Mouse (Mus musculus) intestine, embryonic 14.5 days (tissue): ENCODE data around the gene Psg19. TPM values are rescaled to one million over a fixed set of nuclear protein-coding genes. Genes with fewer than 3 reads are reported as not detected.
"Not testable (repeated sequence)": the region's sequence is repeated elsewhere in the genome, so short reads cannot be mapped to it uniquely, and the experiment has no call there.

ENCODE experiments used
- ATAC-seq: fragments of 200-750 bp; cut with Nextera tagmentation; replicated peaks from 2 replicates; pipeline ENCODE4 v1.8.0; 2017; ENCODE audit warnings: low read depth, moderate number of reproducible peaks, moderate TSS enrichment, moderate library complexity; ENCODE audit not compliant: low FRiP score, low TSS enrichment
- DNase-seq: peaks from one replicate; pipeline ENCODE4 v3.0.0-alpha.2; 2018; ENCODE audit warnings: low spot score
- H3K27ac ChIP-seq: fragments of 300-500 bp; sonication (generic); 2 replicates; pipeline ENCODE4 v1.5.1; 2014; ENCODE audit warnings: low read depth, mild to moderate bottlenecking, control low read depth
- H3K27me3 ChIP-seq: fragments of 300-500 bp; sonication (generic); replicated peaks from 2 replicates; pipeline ENCODE4 v1.6.1; 2014; ENCODE audit warnings: low read length, control low read depth; ENCODE audit not compliant: control insufficient read depth, insufficient read depth
- H3K36me3 ChIP-seq: fragments of 300-500 bp; sonication (generic); 2 replicates; pipeline ENCODE4 v1.6.1; 2014; ENCODE audit warnings: low read length, control low read depth; ENCODE audit not compliant: control insufficient read depth, insufficient read depth
- H3K4me1 ChIP-seq: fragments of 300-500 bp; sonication (generic); replicated peaks from 2 replicates; pipeline ENCODE4 v1.6.1; 2014; ENCODE audit warnings: low read length, control low read depth, mixed read lengths; ENCODE audit not compliant: control insufficient read depth, insufficient read depth
- H3K4me2 ChIP-seq: fragments of 300-500 bp; sonication (generic); 2 replicates; pipeline ENCODE4 v1.6.1; 2014; ENCODE audit warnings: low read length
- H3K4me3 ChIP-seq: fragments of 300-500 bp; sonication (generic); 2 replicates; pipeline ENCODE4 v1.5.1; 2014; ENCODE audit warnings: low read depth, low read length, control low read depth, mixed read lengths
- H3K9ac ChIP-seq: fragments of 300-500 bp; sonication (generic); 2 replicates; pipeline ENCODE4 v1.6.1; 2014; ENCODE audit warnings: mild to moderate bottlenecking, low read length
- H3K9me3 ChIP-seq: fragments of 300-500 bp; sonication (generic); 2 replicates; pipeline ENCODE4 v1.6.1; 2016; ENCODE audit warnings: low read length, control low read depth; ENCODE audit not compliant: control insufficient read depth
- WGBS: fragments of 180-500 bp; shearing (Covaris S2); extraction: QIAGEN DNeasy Blood & Tissue Kit; methylation state at CpG from one replicate; pipeline ENCODE4 v1.1.7; 2014; 5-methylcytosine and 5-hydroxymethylcytosine counted together
- polyA plus RNA-seq: library from polyadenylated mRNA; unstranded; fragments of >200 nt; fragmentation: Nextera tagmentation; extraction: Ambion mirVana; gene quantifications from 2 replicates; pipeline ENCODE4 v1.2.1, GENCODE M21; 2014

Psg19 gene
- polyA plus RNA-seq, 1 experiment from 2014 or later, result not detected

- H3K4me3 ChIP-seq, H3K27ac ChIP-seq, H3K36me3 ChIP-seq, H3K9me3 ChIP-seq, H3K4me2 ChIP-seq, H3K27me3 ChIP-seq, H3K9ac ChIP-seq, ATAC-seq, DNase-seq, H3K4me1 ChIP-seq: not testable (repeated sequence)
- WGBS, result 91% methylated on average over 7 of the region's 7 CpGs
Observed at GRCm38 (mm10) chr7:18760152-18760551, 38.2 kb downstream of the Psg19 start.

- not testable (repeated sequence) for H3K4me2 ChIP-seq, H3K9ac ChIP-seq, H3K9me3 ChIP-seq, H3K4me3 ChIP-seq, H3K27ac ChIP-seq, H3K36me3 ChIP-seq, H3K4me1 ChIP-seq
- WGBS, result 51% methylated on average over 11 of the region's 13 CpGs
- DNase-seq (peak; percentile 83), ATAC-seq (peak; percentile 78; the same call in 1 of the 2 replicates)
- H3K27me3 ChIP-seq, result peaks cover 13% of the 10 kb centered on the region; the same call in 1 of the 2 replicates
Observed at GRCm38 (mm10) chr7:18749896-18750477, 48.3 kb downstream of the Psg19 start.

- Histone ChIP-seq H3K9me3 (no peaks in the 10 kb centered on the region), H3K27ac (no peak overlapping the region), H3K4me3 (no peak overlapping the region), H3K27me3 (peaks cover 13% of the 10 kb centered on the region; the same call in 1 of the 2 replicates), H3K36me3 (no peaks in the 10 kb centered on the region), H3K9ac (no peak overlapping the region), H3K4me1 (no peaks in the 10 kb centered on the region), H3K4me2 (no peak overlapping the region)
- no peak for DNase-seq
- 31% methylated on average over 6 of the region's 6 CpGs for WGBS
- no peak for ATAC-seq
Observed at GRCm38 (mm10) chr7:18748994-18749895, 49.1 kb downstream of the Psg19 start.

GRCm38 (mm10) chr7:18747420-18747819 is 50.9 kb downstream of the Psg19 start:
- not testable (repeated sequence) for H3K36me3 ChIP-seq, H3K27ac ChIP-seq, H3K9ac ChIP-seq, H3K9me3 ChIP-seq, ATAC-seq, H3K4me1 ChIP-seq, DNase-seq, H3K4me2 ChIP-seq, H3K4me3 ChIP-seq
- peaks cover 13% of the 10 kb centered on the region; the same call in 1 of the 2 replicates for H3K27me3 ChIP-seq
- WGBS, result 60% methylated on average over 2 of the region's 2 CpGs

- no peak overlapping the region for H3K27ac ChIP-seq
- no peaks in the 10 kb centered on the region for H3K4me1 ChIP-seq
- ATAC-seq (no peak; the same call in 1 of the 2 replicates), DNase-seq (peak; percentile 38)
- H3K9ac ChIP-seq, result no peak overlapping the region
- no peaks in the 10 kb centered on the region for H3K9me3 ChIP-seq
- no peaks in the 10 kb centered on the region for H3K36me3 ChIP-seq
- H3K27me3 ChIP-seq, result peaks cover 13% of the 10 kb centered on the region; the same call in 1 of the 2 replicates
- 12% methylated on average over 20 of the region's 20 CpGs for WGBS
- H3K4me2 ChIP-seq, result peak overlapping the region; percentile 33; the same call in 1 of the 2 replicates
- H3K4me3 ChIP-seq, result no peak overlapping the region
Observed at GRCm38 (mm10) chr7:18746189-18746860, 52.0 kb downstream of the Psg19 start.

Other genes starting within 250 kb of the Psg19 start
- gene Psg27, start 231.2 kb downstream of the Psg19 start, polyA plus RNA-seq, result not detected in 2 replicates
- gene Psg23, start 182.0 kb downstream of the Psg19 start, polyA plus RNA-seq, result not detected in 2 replicates
- not detected in 2 replicates for gene Psg21, start 141.8 kb downstream of the Psg19 start, polyA plus RNA-seq
- not detected in 2 replicates for gene Psg20, start 112.3 kb downstream of the Psg19 start, polyA plus RNA-seq
- gene Psg22, start 80.4 kb downstream of the Psg19 start, polyA plus RNA-seq, result not detected in 2 replicates
- 0.27 TPM in 1 of 2 replicates, not detected in the other for gene Psg17, start 23.1 kb upstream of the Psg19 start, polyA plus RNA-seq
- gene Mill2, start 41.4 kb upstream of the Psg19 start, polyA plus RNA-seq, result 0.62 and 1.1 TPM in 2 replicates
- gene Pglyrp1, start 72.8 kb upstream of the Psg19 start, polyA plus RNA-seq, result 17.7 and 26.7 TPM in 2 replicates
- gene Ccdc61, start 111.9 kb upstream of the Psg19 start, polyA plus RNA-seq, result 21.5 and 21.7 TPM in 2 replicates
- gene Nova2, start 127.4 kb upstream of the Psg19 start, polyA plus RNA-seq, result 0.66 and 0.75 TPM in 2 replicates
- not detected in 2 replicates for gene Nanos2, start 188.9 kb upstream of the Psg19 start, polyA plus RNA-seq
- 2.8 and 3.2 TPM in 2 replicates for gene Mypop, start 192.7 kb upstream of the Psg19 start, polyA plus RNA-seq
- gene Irf2bp1, start 205.5 kb upstream of the Psg19 start, polyA plus RNA-seq, result 29.5 and 29.6 TPM in 2 replicates
- gene Foxa3, start 225.0 kb upstream of the Psg19 start, polyA plus RNA-seq, result 21.6 and 21.9 TPM in 2 replicates
- 23.9 and 26.1 TPM in 2 replicates for gene Sympk, start 225.9 kb upstream of the Psg19 start, polyA plus RNA-seq